Mouse (Mus musculus) layer of hippocampus, adult 11-12 months (tissue): ENCODE measurements at regions not wholly inside any gene's neighbourhood (a gene's known extent, or its start where the extent isn't known, plus 50 kb on each side); places are given as distances from the start of the nearest gene placed in this dataset.

Source experiments
- DNase-seq: peaks from one replicate; pipeline ENCODE4 v3.0.0; 2022; ENCODE audit warnings: low spot score

DNA sequence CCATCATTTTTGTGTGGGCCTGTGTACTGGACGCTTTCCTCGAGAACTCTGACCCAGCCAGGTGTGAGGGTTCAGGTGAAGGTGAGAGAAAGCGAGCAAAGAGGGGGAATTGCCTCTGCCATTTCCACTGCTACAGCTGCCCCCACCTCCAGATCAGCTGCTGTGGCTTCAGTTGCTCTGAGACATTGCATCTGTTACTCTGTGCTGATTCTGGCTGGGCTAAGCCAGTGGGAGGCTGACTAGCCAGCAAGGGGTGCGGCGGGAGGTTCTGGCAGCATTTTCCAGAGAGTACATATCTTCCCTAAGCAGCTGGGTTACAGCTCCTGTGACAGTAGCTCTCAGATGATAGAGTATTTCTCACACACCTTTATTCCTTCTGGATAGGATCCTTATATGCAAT lies 712.7 kb upstream of the Cdh18 start:
- DNase-seq = no peak

DNA sequence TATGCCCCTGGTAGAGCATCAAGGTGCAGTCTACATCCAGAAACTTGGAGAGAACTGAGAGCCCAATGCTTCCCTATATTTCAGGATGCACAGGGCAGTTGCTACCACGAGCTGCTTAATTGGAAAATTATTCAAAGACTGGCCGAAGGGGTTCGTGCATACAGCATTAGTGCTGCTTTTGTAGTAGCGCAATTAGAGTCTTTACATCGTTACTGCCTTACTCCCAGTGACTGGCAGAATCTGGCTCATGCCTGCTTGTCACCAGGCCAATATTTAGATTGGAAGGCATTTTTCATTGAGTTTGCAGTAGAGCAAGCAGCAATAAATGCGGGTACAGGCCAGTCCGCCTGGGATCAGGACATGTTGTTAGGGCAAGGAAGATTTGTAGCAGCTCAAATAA lies 690.3 kb upstream of the Cdh18 start:
- no peak for DNase-seq

DNA sequence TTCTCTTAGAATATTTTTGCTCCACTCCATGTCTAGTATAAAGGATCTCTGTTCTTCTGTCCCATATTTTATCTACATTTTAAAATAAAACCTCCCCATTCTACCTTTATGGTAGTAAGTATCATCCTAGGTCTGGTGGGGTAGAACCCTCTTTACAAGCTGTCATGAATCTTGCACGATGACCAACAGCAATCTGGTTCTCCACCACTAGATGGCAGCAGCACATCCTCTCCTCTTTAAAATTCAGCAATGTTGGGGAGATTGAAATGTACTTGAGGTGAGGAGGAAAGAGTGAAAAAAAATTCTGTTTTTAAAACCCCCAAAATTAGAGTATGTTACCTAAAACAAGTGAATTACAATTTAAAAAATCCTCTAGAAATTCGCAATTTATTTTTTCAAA lies 663.6 kb upstream of the Cdh18 start:
- peak; percentile 60 for DNase-seq
